Mouse (Mus musculus) CD4-positive, CD25-positive, alpha-beta regulatory T cell, adult 2 months (primary cell): Measurements from ENCODE around the gene Gpatch3.

Experiments used
- DNase-seq: peaks from one replicate; pipeline ENCODE4 v3.0.0-alpha.2; 2012; ENCODE audit warnings: low read depth, low spot score

Gpatch3 gene

DNA sequence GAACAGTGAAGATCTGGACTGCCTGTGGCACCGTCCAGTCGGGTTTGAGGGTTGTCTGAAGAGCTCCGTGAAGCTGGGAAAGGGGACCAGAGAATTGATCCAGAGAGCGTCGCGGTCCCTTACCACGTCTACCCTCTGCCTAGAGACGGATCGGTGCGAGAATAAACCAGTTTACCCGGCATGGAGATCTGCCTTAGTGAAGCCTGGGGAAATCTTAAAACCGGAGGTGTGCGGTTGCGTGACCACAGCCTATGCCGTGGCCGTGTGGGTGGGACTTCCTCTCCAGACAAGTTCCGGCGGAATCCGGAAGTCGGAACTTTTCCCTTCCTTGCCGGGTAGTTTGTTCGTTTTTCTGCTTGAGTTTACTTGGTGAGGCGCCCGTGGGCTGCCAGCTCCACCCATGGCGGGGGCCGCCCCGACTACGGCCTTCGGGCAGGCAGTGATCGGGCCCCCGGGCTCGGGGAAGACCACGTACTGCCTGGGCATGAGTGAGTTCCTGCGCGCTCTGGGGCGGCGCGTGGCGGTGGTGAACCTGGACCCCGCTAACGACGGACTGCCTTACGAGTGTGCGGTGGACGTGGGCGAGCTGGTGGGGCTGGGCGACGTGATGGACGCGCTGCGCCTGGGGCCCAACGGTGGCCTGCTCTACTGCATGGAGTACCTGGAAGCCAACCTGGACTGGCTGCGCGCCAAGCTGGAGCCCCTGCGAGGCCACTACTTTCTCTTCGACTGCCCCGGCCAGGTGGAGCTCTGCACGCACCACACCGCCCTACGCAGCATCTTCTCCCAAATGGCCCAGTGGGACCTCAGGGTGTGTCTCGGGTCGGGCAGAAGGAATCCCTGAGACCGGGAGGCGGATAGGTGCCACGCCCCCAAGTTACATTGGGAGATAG, 9.8 kb downstream of the Gpatch3 start, which contains the start of gene Gpn2:
Gene Gpn2, plus strand, starts transcription at position 304 of the 893 bp plus-strand sequence.
- peak; percentile 93 for DNase-seq

DNA sequence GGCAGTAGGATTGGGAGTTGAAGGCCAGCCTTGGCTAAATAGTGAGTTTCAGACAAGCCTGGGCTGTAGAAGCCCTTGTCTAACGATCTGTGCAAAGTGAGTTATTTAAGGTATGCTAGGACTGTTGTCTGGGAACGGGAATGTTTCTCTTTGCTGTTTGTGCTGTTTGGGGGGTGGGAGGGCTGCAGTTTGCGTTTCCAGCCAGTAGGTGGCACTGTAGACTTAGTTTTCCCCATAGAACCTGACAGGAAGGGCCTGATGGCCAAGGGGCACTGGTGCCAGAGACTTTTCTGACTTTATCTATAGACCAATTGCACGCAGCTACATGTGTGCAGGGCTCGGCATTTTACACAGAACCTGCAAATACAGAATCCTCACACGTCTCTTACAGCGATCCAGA, 18.0 kb downstream of the Gpatch3 start:
- peak; percentile 84 for DNase-seq

DNA sequence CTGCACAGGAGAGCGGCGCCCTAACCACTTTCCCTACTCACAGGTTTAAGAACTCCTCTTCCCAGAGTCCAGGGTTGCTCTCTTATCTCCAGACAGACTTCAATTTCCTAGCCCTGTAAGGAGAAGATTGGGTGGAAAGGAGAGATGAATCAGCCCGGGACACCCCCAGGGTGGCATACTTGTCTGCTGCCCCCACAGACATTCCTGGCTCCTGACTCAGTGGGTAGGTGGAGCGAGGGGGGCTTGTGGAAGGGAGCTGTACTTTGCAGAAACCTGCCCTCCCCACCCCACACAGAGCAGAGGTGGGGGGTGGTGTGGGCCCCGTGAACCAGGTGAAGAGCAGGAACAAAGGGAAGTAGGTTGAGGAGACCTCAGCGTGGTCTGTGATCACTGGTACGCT, 21.0 kb downstream of the Gpatch3 start:
- no peak for DNase-seq

DNA sequence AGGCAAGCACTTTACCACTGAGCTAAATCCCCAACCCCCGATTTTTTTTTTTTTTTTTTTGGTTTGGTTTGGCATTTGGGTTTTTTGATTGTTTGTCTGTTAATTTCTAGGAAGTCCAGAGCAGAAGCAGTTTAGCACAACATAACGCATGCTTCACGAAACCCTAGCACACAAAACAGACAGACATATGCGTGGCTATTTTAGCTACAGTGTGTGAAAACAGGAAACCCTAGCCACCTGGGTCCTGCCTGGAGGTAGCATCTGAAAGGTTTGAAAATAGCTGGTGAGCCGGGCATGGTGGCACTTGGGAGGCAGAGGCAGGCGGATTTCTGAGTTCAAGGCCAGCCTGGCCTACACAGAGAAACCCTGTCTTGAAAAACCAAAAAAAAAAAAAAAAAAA, 21.5 kb downstream of the Gpatch3 start:
- no peak for DNase-seq

DNA sequence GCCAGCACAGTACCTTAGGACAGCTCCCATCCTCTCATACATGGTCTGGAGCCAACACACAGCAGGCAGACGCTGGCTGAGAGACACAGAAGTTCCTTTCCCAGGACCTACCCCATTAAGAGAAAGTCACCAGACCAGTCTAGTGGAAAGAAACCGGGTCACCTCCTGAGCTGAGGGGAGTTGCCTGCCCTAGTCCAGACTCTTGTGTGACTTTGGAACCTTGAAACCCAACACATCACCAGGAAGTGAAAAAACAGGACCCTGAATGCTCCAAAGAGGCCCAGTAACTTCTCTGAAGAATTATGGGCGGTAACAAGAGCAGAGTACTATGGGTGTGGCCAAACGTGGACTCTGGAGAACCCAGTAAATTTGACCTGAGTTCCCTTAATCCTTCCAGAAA, 24.1 kb downstream of the Gpatch3 start:
- DNase-seq: no peak

DNA sequence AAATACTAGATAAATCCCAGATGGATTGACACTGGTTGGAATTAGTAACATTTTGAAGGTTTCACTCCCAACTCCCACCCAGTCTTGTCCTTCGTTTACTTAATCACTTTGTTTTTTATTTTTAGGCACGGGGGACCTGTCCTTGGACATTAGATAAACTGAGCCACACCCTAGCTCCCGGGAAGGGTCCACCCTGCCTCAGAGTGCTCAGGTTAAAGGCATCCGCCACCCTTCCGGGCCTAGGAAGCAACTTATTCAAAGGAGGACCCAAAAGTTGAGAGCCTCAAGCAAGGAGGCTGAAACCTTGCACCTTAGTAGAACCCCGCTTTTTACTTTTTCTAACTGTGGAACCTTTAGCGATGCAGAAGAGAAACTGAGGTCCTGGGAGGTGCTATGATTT, 24.6 kb downstream of the Gpatch3 start:
- DNase-seq: no peak

DNA sequence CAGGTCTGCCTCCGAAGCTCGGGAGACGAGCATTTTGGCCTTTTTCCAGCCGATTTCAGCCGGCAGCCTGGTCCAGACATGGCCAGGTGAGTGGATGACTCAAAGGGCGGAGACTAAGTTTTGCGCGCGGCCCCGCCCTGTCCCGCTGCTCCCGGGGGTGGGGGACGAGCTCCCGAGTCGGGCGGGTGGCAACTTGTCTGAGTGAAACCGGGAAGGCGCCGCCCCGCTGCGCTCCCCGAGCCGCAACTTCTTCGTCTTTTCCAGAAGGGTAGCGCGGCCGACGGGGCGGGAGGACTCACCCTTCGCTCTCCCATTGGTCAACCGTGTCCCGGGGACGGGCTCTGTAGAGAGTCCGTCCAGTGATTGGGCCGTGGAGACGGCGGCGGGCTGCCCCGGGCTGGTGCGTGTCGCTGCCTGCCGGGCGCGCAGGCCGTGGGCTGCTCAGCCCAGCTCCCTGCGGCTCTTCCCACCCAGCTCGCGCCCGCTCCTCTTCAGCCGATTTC, 25.1 kb downstream of the Gpatch3 start:
- peak; percentile 86 for DNase-seq

DNA sequence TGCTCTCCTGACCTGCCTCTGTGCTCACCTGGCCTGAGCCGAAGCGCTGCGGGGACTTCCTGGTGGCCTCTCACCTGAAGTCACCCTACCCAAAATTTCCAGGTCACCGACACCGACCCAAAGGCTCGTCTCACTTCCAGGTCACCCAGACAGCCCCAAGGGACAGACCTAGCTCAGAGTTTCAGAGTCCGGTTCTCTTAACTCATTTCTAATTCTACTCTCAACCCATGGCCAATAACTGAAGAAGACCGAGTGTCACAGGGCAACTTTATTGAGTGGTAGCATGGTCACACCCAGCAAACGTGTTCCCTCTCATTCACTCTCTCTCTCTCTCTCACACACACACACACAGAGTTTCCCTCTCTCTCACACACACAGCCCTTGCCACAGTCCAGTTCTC, 25.8 kb downstream of the Gpatch3 start:
- DNase-seq: peak; percentile 36

DNA sequence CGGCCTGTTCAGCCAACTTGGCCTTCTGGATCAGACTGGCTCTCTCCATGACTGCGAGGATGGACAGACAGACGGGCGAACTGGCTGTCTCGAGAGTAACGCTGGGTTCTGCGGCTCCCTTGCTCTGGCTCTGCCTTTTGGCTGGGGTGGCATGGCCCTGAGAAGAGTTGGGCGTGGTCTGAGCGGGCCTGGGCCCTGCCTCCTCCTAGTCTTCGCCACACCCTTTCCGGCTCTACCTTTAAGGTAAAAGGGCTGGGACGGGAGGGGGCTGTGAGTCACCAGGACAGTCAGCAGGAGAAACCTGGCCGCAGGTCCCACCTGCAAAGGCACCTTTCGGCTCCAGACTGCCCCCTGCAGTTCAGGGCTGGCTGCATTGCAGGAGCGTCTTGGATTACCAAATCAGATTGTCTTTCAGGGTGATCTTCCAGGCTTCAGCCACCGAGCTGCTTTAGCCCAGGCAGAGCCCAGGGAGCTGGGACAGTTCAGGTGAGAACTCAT, 27.2 kb downstream of the Gpatch3 start, which contains the start of gene Sfn:
Gene Sfn, minus strand, starts transcription at position 448 of the 498 bp plus-strand sequence.
- DNase-seq: peak; percentile 83

DNA sequence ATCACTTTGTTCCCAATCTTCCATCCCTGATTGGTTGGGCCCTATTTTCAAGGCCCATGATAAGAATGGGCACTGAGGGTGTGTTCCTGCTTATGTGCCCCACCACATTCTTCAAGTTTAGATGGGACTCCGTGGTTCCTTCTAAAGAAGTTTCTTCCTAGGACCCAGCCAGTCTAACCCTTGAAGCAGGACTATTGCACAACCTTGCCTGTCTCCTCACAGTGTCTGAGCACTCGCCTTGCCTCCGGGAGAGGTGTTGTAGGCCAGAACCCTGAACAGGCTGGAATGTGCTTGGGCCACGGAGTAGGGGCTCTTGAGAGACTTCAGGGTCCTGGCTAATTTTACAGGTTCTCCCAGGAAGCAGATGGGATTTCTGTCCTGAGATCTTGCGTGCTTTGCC, 28.5 kb downstream of the Gpatch3 start:
- DNase-seq: no peak

DNA sequence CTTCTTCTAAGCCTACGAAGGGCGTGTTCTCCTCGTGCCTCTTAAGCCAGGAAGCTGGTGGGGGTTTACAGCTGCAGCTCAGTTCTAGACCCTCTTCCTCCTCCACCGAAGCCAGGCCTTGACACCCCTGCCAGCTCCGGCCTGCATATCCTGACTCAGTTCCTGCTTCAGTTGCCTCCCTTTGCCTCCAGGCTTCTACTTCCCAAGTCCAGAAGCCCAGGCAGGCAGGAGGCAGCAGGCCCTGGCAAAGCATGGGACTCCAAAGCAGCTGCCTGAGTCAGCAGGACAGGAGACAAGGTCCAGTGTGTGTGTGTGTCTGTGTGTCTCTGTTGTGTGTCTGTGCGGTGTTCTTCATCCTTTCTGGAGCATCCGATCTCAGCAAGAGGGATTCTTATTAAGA, 29.6 kb downstream of the Gpatch3 start:
- DNase-seq: no peak

DNA sequence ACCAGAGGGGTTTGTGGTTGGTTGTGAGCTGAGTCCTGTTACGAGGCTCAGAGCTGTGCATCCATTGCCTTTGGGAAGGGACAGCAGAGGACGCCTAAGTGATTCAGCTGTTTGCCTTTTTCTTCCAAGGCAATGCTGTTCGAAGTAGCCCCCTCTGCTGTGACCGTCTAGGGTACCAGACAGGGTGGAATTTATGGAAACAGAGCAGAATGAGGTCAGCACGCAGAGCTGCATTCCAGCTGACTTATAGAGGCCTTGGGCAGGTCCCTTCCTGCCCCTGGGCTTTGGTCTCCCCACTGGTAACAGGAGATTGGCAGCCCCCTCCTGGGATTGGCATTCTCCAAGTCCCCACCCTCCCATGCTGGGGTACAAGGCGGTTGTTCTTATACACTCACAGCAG, 30.3 kb downstream of the Gpatch3 start:
- no peak for DNase-seq

DNA sequence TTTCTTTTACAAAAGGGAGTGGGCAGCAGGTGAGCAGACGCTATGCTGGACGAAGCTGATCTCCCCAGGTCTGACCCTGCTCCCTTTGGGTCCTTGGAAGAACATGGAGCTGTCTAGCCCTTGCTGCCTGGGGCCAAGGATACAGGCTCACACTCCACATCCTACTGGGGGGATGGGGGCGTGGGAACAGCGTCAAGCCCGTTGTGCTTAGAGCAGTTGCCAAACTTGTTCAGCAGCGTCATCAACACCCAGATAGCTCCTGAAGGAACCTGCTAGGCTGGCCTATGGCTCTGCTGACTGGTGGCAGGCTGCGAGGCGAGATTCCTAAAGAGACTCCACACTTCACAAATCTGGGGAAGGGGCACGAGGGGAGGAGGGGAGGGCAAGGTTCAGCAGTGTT, 30.8 kb downstream of the Gpatch3 start:
- DNase-seq: no peak

DNA sequence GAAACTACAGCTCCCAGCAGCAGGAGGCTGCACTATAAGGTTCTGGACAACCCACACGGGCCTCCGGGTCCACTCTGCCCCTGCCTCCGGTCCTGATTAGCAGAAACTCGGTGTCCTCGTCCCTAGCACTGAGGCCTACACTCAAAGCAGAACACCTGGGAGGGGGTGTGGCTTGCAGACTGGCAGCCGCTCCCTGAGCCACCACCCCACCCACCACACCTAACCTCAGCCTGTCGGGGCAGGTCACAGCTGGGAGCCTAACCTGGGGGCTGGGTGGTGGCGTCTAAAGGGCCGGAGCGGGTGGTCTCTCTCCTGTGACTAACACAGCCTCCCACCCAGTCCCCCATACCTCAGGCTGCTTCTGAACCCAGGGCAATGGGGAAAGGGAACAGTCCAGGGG, 32.7 kb downstream of the Gpatch3 start:
- DNase-seq: no peak

DNA sequence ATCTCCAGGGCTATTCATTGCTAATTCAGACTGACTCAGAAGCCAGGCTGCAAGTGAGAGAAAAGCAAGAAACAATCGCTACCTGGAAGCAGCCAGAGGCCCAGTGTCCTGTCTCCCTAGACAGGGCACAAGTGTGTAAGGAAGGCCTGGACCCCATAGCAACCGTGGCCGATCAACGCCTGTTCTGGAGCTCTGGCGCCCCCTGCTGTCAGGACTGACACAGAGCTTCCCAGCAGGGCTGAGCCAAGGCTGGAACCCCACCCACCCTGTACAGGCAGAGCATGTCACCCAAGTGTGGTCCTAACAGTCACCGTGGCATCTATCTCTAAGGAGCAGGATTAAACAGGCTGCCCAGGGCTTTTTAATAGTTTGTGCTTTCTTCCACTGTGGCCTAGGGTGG, 35.2 kb downstream of the Gpatch3 start:
- DNase-seq: peak; percentile 90

DNA sequence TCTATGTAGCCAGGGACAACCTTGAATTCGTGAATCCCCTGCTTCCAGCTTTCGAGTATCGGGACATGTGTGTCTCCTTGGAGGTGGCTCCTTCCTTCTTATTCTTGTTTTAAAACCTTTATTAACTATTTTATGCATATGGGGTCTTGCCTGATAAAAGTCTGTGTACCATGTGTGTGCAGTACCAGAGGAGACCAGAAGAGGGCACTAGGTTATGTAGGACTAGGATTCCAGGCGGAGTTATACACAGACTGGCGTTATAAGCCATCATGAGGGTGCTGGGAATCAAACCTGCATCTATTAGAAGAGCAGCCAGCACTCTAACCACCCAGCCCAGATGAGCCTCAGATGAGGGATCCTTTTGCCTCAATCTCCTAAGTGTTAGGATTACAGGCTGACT, 37.3 kb downstream of the Gpatch3 start:
- peak; percentile 59 for DNase-seq

DNA sequence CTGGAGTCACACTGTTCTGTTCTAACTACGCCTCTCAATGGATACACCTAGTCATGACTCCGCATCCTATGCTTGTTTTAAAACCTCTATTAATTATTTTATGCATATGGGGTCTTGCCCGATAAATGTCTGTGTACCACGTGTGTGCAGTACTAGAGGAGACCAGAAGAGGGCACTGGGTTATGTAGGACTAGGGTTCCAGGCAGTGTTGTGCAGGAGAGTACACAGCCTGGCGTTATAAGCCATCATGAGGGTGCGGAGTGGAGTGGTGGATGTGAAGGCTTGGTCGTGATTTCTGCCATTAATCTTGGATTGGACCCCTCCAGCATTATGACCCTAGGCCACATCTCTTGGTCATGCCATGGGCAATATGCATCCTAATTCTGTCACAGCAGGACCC, 37.9 kb downstream of the Gpatch3 start:
- DNase-seq: peak; percentile 21

DNA sequence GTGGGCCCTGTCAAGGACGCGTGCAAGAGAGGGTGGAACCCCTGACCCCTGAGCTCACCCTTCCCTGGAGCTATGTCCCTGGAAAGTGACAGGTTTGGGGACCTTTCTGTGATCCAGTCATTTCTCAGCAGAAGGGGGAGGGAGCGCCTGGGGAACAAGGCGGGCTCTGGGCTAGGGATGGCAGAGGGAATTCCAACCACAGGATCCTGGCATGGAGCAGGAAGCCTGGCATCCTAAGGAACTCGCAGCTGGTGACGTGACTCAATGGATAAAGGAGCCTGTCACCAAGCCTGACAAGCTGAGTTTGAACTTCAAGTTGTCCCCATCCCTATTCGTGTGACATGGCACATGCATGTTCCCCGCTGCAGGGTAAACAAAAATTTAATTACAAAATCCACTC, 38.5 kb downstream of the Gpatch3 start:
- no peak for DNase-seq

DNA sequence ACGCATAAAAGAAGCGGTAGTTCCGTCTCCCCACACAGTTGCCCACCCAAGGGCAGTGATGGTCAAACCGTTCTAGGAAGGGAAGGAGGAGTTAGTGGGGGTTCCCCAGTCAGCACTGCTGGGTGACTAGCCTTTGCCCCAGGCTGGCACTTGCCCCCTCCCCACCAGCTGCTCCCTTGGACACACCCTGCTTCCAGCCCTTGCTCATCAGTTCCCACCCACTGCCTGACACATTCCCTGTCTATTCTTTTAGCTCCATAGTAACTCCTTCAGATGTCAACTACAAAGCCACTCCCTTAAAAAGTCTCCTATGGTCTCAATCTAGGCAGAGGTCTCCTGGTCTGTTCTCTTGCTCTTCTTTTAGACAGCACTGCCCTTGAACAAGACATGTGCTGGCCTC, 39.3 kb downstream of the Gpatch3 start:
- DNase-seq: no peak

DNA sequence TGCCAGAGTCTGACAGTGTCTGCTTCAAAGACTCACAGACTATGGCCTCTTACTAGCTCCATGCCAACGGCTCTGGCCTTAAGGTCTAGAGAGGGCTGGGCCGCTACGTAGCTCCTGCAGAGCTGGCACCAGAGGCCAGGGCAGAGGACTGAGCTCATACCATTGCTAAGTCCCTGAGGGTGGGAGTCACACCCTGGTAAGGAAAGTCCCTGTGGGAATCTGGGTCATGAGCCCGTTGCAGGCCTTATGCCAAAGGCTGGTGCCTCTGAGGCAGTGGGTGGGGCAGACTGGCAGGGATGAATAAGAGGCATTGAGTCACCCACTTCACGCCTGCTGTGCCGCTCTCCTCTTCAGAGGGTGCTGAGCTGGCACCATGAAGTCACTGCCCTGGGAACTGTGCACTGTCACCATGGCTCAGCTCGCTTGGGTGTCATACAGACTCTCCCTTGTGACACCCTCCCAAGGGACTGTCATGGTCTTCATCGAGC, 39.8 kb downstream of the Gpatch3 start:
- no peak for DNase-seq

DNA sequence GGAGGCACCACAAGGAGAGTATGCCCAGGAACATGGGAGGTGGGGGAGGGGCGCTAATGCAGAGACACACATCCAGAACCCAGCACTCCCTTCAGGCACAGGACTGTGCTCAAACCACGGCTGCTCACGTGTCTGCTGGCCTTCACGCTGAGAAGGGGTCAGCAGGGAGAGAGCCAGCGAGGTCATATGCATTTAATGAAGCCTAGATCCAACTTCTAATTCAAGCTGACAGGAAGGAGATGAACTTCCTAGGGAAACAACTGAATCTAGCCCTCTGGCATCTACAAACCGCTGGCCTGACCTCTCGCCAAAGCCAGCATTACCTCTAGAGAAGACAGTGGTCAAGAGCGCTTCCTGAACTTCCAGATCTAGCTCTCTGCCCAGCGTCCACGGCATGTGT, 40.9 kb downstream of the Gpatch3 start:
- no peak for DNase-seq

DNA sequence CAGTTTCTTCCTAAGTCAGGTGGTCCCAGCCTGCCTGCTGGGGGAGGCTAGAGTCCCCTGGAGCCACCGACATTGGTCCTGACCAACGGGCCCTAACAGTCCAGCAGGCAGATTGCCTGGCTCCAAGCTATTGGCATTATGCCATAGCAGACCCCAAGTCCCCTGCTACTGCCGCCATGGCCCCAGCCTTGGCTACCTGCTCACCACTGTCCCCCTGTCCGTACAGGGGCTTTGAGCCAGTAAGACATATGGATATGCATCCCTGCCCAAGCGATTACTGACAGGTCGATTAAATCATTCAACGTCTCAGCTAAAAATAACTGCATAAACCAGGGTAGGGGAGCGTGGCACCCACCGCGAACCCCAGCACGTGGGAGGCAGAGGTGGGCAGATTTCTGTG, 43.4 kb downstream of the Gpatch3 start:
- no peak for DNase-seq
